Mouse (Mus musculus): ENCODE results near the gene Erbb3. TPM values are rescaled to one million over a fixed set of nuclear protein-coding genes. Genes with fewer than 3 reads are reported as not detected.

Erbb3 gene
- total RNA-seq, 2 experiments from 2014 or later: 2.7 TPM

- DNase-seq (ENCODE audit: low spot score): peak; percentile 71
Observed at GRCm38 (mm10) chr10:128612433-128613153, 23.1 kb upstream of the Erbb3 start.

GRCm38 (mm10) chr10:128606483-128606882 is 17.0 kb upstream of the Erbb3 start:
- DNase-seq (ENCODE audit: low spot score): no peak

- no peak for DNase-seq (ENCODE audit: low spot score)
Observed at GRCm38 (mm10) chr10:128602470-128603128, 13.1 kb upstream of the Erbb3 start.

DNA sequence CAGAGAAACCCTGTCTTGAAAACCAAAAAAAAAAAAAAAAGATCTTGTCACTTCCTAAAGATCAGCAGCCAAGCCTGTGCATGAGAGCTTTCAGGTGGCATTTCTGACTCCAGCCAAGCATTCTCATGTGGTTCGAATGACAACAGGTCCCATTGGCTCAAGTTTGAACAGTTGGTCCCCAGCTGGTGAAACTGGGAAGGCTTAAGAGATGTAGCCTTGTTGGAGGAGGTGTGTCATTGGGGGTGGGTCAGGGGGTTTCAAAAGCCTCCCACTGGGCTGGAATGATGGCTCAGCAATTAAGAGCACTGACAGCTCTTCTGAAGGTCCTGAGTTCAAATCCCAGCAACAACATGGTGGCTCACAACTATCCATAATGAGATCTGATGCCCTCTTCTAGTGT is 12.0 kb upstream of the Erbb3 start:
- DNase-seq (ENCODE audit: low spot score): no peak

DNA sequence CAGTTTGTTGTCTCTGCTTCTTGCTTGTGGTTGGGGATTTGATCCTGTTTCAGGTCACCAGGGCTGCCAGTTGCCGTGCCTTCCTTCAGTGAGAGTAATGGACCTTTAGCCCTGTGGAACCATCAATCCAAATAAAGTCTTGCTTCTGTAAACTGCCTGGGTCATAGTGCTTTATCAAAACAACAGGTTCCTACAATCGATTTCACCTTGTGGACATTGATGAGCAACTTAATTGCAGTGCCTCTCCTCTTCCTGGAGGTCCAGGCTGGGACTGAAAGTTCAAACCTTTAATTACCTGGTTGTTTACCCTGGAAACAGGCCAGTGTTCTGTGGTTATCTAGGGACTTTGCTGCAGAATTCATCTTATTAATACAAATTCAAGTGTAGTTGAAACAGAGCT is 9.0 kb upstream of the Erbb3 start:
- no peak for DNase-seq (ENCODE audit: low spot score)

DNA sequence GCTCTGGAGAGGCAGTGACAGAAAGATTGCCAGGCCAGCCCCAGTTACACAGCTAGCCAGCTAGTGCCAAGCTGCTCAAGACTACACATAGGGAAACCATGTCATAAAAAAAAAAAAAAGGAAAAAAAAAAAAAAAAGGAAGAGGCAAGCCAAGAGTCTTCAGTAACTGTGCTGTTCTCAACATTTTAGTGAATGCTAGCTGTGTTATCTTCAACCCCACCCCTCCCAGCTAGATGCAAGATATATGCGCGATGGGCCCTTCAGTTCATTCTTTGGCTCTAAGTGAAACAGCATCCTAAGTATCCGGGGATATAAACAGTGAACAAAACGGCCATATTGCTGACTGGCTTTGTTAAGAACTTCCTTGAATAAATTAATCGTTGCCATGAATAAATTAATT is 3.3 kb upstream of the Erbb3 start:
- DNase-seq (ENCODE audit: low spot score): no peak

DNA sequence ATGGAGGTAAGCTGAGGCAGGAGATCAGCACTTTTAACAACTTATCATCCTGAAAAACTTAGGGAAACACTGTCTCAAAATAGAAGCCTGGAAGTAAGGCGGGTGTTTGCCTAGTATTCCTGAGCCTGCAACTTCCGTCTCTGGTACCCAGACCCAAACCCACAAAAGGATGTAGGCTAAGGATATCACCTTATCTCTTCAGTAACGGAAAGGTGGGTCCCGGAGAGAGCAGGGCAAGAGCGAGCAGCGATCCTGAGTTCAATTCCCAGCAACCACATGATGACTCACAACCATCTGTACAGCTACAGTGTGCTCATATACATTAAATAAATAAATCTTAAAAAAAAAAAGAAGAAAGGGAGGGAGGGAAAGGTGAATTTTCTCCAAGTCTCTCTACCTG is 2.0 kb upstream of the Erbb3 start:
- no peak for DNase-seq (ENCODE audit: low spot score)

DNA sequence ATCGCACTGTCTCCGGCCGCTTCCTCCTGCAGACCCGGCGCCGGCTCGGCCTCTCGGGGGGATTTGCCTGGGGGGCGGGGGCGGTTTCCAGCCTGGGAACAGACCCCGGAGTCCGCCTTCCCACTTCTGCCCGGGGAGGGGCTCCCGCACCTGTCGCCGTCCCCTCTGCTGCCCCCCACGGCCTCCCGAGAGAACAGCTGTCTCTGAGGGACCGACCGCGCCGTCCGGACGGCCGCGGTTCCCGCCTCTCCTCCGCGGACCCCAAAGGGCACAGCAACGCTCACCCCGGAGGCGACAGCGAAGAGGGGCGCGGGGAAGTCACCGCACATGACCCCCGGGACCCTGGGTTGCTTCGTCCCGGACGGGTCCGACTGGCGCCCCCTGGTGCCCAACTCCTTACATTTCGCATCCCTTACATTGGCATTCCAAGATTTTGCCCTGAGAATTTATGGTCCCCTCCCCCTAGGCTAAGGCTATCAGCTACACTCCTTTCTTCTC is 790 bp upstream of the Erbb3 start:
- DNase-seq (ENCODE audit: low spot score): peak; percentile 32

- DNase-seq (ENCODE audit: low spot score): no peak
Observed at GRCm38 (mm10) chr10:128588775-128589463, 533 bp downstream of the Erbb3 start.

GRCm38 (mm10) chr10:128588136-128588535 is 1.3 kb downstream of the Erbb3 start:
- DNase-seq (ENCODE audit: low spot score): no peak

DNA sequence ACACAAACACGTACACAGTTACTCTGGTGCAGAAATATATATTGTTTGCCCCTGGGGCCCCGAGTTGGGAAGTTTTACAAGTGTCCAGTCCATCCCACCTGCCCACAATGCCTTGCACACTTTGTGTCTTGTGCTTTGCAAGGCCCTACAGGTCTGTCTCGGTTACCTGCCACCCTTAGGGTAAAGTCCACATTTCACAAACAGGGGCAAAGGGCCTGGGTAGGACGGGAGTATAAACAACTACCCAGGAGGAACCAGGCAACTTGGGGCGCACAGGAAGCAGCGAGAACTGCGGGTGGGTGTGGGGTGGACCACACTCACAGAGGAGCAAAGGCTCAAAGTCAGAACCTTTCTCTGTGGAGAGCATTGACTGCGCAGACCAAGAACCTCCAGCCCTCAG is 1.8 kb downstream of the Erbb3 start:
- no peak for DNase-seq (ENCODE audit: low spot score)

- DNase-seq (ENCODE audit: low spot score): no peak
Observed at GRCm38 (mm10) chr10:128587120-128587519, 2.3 kb downstream of the Erbb3 start.

DNA sequence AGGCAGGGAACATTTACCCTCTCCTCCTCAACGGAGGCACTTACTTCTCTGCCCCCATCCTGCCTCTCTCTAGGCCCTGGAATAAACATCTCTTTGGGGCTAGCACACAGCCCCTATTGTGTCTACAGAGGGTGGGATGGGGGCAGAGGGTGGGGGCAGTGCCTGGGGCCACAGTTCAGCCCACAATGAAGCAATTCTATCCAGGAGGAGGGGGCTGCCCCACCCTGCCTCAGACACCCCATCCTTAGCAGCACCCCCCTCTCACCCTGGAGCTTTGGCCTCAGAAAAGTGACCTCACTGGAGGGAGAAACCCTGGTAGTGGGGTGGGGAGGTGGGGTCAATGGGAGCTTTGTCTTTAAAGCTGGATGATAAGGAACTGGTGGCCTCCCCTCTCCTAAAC is 2.9 kb downstream of the Erbb3 start:
- DNase-seq (ENCODE audit: low spot score): no peak

- no peak for DNase-seq (ENCODE audit: low spot score)
Observed at GRCm38 (mm10) chr10:128584386-128584785, 5.1 kb downstream of the Erbb3 start.

- DNase-seq (ENCODE audit: low spot score): peak; percentile 55
Observed at GRCm38 (mm10) chr10:128583644-128584043, 5.8 kb downstream of the Erbb3 start.

DNA sequence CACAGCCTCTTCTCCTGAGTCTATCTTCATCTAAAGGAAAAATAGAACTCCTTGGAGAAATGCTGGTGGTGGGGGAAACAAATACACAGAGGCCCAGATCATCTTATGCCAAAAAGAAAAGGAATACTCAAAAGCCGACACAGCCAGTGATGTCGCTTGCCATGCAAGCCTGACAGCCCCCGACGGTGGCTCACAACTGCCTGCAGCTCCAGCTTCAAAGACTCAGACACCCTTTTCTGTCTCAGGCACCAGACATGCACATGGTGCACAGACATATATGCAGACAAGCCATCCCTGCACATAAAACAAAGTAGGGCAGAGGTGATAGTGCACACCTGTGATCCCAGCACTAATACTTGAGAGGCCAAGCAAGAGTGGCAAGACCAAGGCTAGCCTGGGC is 9.7 kb downstream of the Erbb3 start:
- no peak for DNase-seq (ENCODE audit: low spot score)

DNA sequence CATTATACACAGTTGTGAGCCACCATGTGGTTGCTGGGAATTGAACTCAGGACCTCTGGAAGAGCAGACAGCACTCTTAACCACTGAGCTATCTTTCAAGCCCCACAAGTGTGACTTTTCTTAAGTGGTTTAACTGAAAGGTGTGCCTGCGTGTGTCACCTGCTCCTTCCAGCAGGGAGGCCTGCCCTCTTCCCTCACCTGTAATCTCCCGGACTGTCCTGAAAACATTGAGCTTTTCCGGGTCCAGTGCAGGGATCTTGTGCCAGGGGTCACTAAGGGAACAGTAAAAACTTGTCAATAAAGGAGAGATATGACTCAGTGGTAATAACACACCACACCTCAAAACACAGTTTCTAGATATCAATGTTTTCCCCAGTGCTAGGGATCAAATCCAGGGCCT is 10.2 kb downstream of the Erbb3 start:
- DNase-seq (ENCODE audit: low spot score): no peak

DNA sequence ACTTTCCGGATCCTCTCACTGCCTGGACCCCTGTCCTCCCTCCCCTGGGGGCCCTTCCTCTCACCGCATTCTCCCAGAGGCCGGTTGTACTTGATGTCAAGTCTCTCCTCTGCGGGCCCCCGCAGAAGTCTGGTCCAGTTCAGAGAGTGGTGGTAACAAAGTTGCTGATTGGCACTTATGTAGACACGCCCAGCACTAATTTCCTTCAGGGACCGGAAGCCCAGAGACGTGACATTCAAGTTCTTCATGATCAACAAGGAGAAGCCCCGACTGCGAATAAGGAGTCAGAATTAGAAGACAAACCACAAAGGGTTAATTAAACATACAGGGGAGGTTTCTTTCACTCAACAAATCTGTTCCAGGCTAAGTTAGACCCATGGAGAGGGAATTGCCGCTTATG is 11.1 kb downstream of the Erbb3 start:
- DNase-seq (ENCODE audit: low spot score): no peak

- DNase-seq (ENCODE audit: low spot score): no peak
Observed at GRCm38 (mm10) chr10:128575063-128575462, 14.4 kb downstream of the Erbb3 start.

DNA sequence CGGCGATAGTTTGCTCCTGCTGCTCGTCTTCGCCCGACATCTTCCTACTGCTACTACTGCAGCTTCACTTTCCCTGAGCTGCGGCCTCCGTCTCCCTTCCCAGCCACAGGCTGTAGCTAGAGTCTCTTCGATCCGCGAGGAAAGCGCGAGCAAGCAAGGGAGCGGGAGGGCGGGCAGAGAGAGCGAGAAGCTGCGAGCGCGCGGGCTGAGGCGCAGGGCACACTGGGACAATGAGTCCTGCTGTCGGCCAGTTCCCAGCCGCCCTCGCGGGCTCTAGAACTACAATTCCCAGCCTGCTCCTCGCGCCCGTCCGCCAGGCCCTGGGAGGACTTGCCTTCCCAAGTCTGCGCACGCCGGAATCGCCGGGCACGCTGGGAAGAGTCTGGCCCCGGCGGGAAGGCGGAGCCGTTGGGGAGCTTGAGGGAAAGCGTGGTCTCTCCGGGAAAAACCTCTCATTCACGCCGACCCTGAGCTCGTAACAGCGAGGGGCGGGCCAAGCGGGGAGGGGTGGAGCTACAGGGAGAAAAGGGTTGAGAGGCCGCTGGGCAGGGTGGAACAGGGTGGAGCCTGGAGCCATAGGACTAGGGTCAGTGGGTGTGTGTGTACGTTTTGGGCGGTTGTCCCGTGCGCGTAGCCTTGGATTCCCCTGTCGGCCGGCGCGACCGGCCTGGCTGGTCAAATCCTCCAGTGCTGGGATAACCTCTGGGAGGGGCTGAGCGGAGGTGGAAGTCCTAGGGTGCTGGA is 23.5 kb downstream of the Erbb3 start, which contains the start of gene Pa2g4:
Gene Pa2g4 (minus strand): TSS at position 200 of the 744 bp plus-strand sequence.
- peak; percentile 98 for DNase-seq (ENCODE audit: low spot score)

- no peak for DNase-seq (ENCODE audit: low spot score)
Observed at GRCm38 (mm10) chr10:128565206-128565787, 24.2 kb downstream of the Erbb3 start.

All from gastrocnemius, adult 18-20 months (tissue).